ENCODE assay signal across 34 mouse cellular contexts in the genomic region with DNA sequence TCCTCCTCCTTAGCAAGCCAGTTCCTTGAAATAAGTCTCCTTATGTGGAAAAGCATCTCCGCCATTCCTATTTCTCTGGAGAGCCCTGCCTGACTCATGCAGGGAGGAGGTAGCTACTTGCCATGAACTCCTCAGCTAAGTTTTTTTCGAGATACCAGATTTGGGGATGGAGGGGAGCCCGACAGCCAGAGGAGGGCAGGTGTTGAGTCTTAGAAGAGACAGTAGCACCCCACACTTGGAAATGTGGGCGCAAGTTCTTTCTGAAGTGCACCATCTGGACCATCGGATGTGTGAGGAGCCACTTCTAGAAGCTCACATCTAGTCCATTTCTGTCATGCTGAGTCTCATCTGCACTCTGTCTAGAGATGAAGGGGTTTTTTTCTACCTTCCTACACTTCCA. TPM values are rescaled to one million over a fixed set of nuclear protein-coding genes. Genes with fewer than 3 reads are reported as not detected.
DNase-seq lines count a peak whose midpoint lies in the region; ATAC-seq and TF ChIP-seq lines count a peak whose summit lies in the region.
"Had no signal": no experiment of that assay in that cellular context is flagged by ENCODE, and none has a peak within 500 bp of the region (broad histone marks: within the 10 kb centered on the region; RNA-seq: fewer than 3 reads in every experiment).

No protein-coding gene starts in this region.

- TF ChIP-seq CTCF in left cerebral cortex, adult 2 months (IDR thresholded peaks at IDR 0.05) = no peak

- no peaks in the 10 kb centered on the region for H3K27me3 ChIP-seq in hindbrain, embryonic 13.5 days
- 0 out of 2 replicates have a peak, but pooled peaks cover 3% of the 10 kb centered on the region for H3K27me3 ChIP-seq in heart, embryonic 12.5 days (replicated peaks)
- H3K27me3 ChIP-seq: embryonic facial prominence, embryonic 15.5 days; forebrain, embryonic 12.5 days; hindbrain, embryonic 15.5 days; limb, embryonic 13.5 days; lung, embryonic 15.5 days; midbrain, embryonic 12.5 days; Patski; stomach, embryonic 15.5 days had no signal

- 0 out of 2 replicates have a peak, but pooled peaks cover 6% of the 10 kb centered on the region for H3K4me1 ChIP-seq in hindbrain, embryonic 13.5 days (replicated peaks)
- H3K4me1 ChIP-seq in heart, embryonic 12.5 days (replicated peaks) = peaks cover 4% of the 10 kb centered on the region; the same call in 1 of the 2 replicates
- H3K4me1 ChIP-seq: embryonic facial prominence, embryonic 15.5 days; forebrain, embryonic 12.5 days; heart, embryonic 13.5 days; hindbrain, embryonic 15.5 days; limb, embryonic 13.5 days; lung, embryonic 15.5 days; midbrain, embryonic 12.5 days; stomach, embryonic 15.5 days had no signal

- no peak overlapping the region for H3K4me3 ChIP-seq in left cerebral cortex, adult 2 months
- no peak overlapping the region for H3K4me3 ChIP-seq in hindbrain, embryonic 13.5 days
- no peak overlapping the region for H3K4me3 ChIP-seq in heart, embryonic 12.5 days
- H3K4me3 ChIP-seq: embryonic facial prominence, embryonic 10.5 days; embryonic facial prominence, embryonic 15.5 days; forebrain, embryonic 12.5 days; heart, adult 2 months; heart, embryonic 13.5 days; hindbrain, embryonic 15.5 days; limb, embryonic 13.5 days; lung, embryonic 15.5 days; megakaryocyte, embryonic 14.5 days; midbrain, embryonic 12.5 days; stomach, embryonic 15.5 days had no signal

- intact Hi-C loops in left cerebral cortex, postnatal 4 days (cut with DNase I) = no loop called here
- intact Hi-C loops in left cerebral cortex, adult 2 months (cut with DNase I) = no loop called here

- H3K9me3 ChIP-seq in hindbrain, embryonic 13.5 days = no peaks in the 10 kb centered on the region
- no peaks in the 10 kb centered on the region for H3K9me3 ChIP-seq in heart, embryonic 12.5 days (replicated peaks)
- H3K9me3 ChIP-seq: embryonic facial prominence, embryonic 10.5 days; embryonic facial prominence, embryonic 15.5 days; forebrain, embryonic 12.5 days; G1E; heart, embryonic 13.5 days; hindbrain, embryonic 15.5 days; limb, embryonic 13.5 days; lung, embryonic 15.5 days; megakaryocyte, embryonic 14.5 days; midbrain, embryonic 12.5 days; stomach, embryonic 15.5 days had no signal

- no peak overlapping the region for H3K4me2 ChIP-seq in hindbrain, embryonic 13.5 days
- no peak overlapping the region for H3K4me2 ChIP-seq in heart, embryonic 12.5 days
- H3K4me2 ChIP-seq: embryonic facial prominence, embryonic 15.5 days; forebrain, embryonic 12.5 days; heart, embryonic 13.5 days; hindbrain, embryonic 15.5 days; limb, embryonic 13.5 days; liver, embryonic 11.5 days; lung, embryonic 15.5 days; midbrain, embryonic 12.5 days; stomach, embryonic 15.5 days had no signal

- peak overlapping the region; percentile 76 for H3K27ac ChIP-seq in left cerebral cortex, adult 2 months
- no peak overlapping the region for H3K27ac ChIP-seq in hindbrain, embryonic 13.5 days
- H3K27ac ChIP-seq in heart, embryonic 12.5 days (ENCODE audit: poor library complexity, severe bottlenecking) = no peak overlapping the region
- H3K27ac ChIP-seq: embryonic facial prominence, embryonic 10.5 days; embryonic facial prominence, embryonic 15.5 days; forebrain, embryonic 12.5 days; heart, adult 2 months; heart, embryonic 13.5 days; hindbrain, embryonic 15.5 days; limb, embryonic 13.5 days; lung, embryonic 15.5 days; midbrain, embryonic 12.5 days; stomach, embryonic 15.5 days had no signal

- H3K36me3 ChIP-seq in hindbrain, embryonic 13.5 days = no peaks in the 10 kb centered on the region
- H3K36me3 ChIP-seq in heart, embryonic 12.5 days = no peaks in the 10 kb centered on the region
- H3K36me3 ChIP-seq: embryonic facial prominence, embryonic 10.5 days; embryonic facial prominence, embryonic 15.5 days; forebrain, embryonic 12.5 days; heart, embryonic 13.5 days; hindbrain, embryonic 15.5 days; limb, embryonic 13.5 days; lung, embryonic 15.5 days; midbrain, embryonic 12.5 days; stomach, embryonic 15.5 days had no signal

- DNase-seq in left cerebral cortex, adult 18-20 months (ENCODE audit: low spot score in 2 of 2) = peak; percentile 47 to 65
- no peak for DNase-seq in left cerebral cortex, postnatal 4 days
- DNase-seq in brain, adult 2 months (ENCODE audit: low read depth, low spot score) = peak; percentile 90
- peak in 1 of 2 experiments; percentile 44 for DNase-seq in left cerebral cortex, adult 2 months (ENCODE audit: extremely low spot score in 1 of 2, low spot score in 2 of 2)
- DNase-seq in telencephalon, adult 2 months (ENCODE audit: low read depth, low spot score) = peak; percentile 87
- DNase-seq: adrenal gland, postnatal 14 days; cerebellum, adult 18-20 months; cerebellum, postnatal 10 days; forebrain, postnatal 0 days; gastrocnemius, postnatal 36 days; heart, adult 2 months; heart, postnatal 10 days; kidney, adult 11 months; kidney, postnatal 14 days; layer of hippocampus, adult 9-11 months; thymus, adult 18-20 months; thymus, postnatal 25 days had no signal

- 87% methylated on average over 5 of the region's 5 CpGs for WGBS in hindbrain, embryonic 13.5 days
- 81% methylated on average over 5 of the region's 5 CpGs for WGBS in heart, embryonic 12.5 days

- no peak overlapping the region for H3K9ac ChIP-seq in hindbrain, embryonic 13.5 days
- H3K9ac ChIP-seq in heart, embryonic 12.5 days = no peak overlapping the region
- H3K9ac ChIP-seq: embryonic facial prominence, embryonic 15.5 days; forebrain, embryonic 12.5 days; forebrain, postnatal 0 days; heart, embryonic 13.5 days; hindbrain, embryonic 15.5 days; limb, embryonic 13.5 days; lung, embryonic 15.5 days; midbrain, embryonic 12.5 days; stomach, embryonic 15.5 days had no signal

- no peak for ATAC-seq in hindbrain, embryonic 13.5 days (ENCODE audit: low FRiP score)
- ATAC-seq in heart, embryonic 12.5 days (ENCODE audit: insufficient number of reproducible peaks, low FRiP score) = no peak
- ATAC-seq: forebrain, postnatal 0 days; inflammation-experienced regulatory T-cells, adult 6 months; Patski had no signal

RNA-seq across cellular contexts. Expression of a gene that starts 8.4 kb away (rescaled TPM):
- total RNA-seq in left cerebral cortex, adult 18-20 months (2021) = 100 to 1,000 TPM; 174 to 178 TPM
- total RNA-seq in left cerebral cortex, postnatal 4 days (2021) = 10 to 100 TPM; 11.6 to 14.3 TPM
- total RNA-seq in left cerebral cortex, adult 2 months (2021) = 100 to 1,000 TPM; 139 to 153 TPM
- 12.8 and 16.0 TPM in 2 replicates for polyA plus RNA-seq in hindbrain, embryonic 13.5 days (2015; fragmentation: Nextera tagmentation; extraction: Ambion mirVana)
- 1.4 and 1.9 TPM in 2 replicates for polyA plus RNA-seq in heart, embryonic 12.5 days (2016; fragmentation: Nextera tagmentation; extraction: Ambion mirVana)
- total RNA-seq: G1E; hematopoietic stem cell, adult 5-6 weeks had no signal
- polyA plus RNA-seq: G1E had no signal

RNA-seq across cellular contexts. Expression of a gene that starts 35.8 kb away (rescaled TPM):
- total RNA-seq in left cerebral cortex, adult 18-20 months (2021) = 100 to 1,000 TPM; 198 to 207 TPM
- total RNA-seq in left cerebral cortex, postnatal 4 days (2021) = 100 to 1,000 TPM; 240 to 242 TPM
- total RNA-seq in left cerebral cortex, adult 2 months (2021) = 100 to 1,000 TPM; 215 to 220 TPM
- 93.8 and 105 TPM in 2 replicates for polyA plus RNA-seq in hindbrain, embryonic 13.5 days (2015; fragmentation: Nextera tagmentation; extraction: Ambion mirVana)
- polyA plus RNA-seq in heart, embryonic 12.5 days (2016; fragmentation: Nextera tagmentation; extraction: Ambion mirVana) = 31.4 and 31.6 TPM in 2 replicates

Comparison
In these comparisons a context has a peak if more than half of its experiments do, and no peak if none do; other contexts are left out.
1. RNA of a gene that starts 8.4 kb away (total RNA-seq): 174 to 178 TPM in left cerebral cortex, adult 18-20 months and 139 to 153 TPM in left cerebral cortex, adult 2 months; 11.6 to 14.3 TPM in left cerebral cortex, postnatal 4 days; every median in the first group is over 4 times any median in the second.